Mouse (Mus musculus) lung, postnatal 4 days (tissue): ENCODE data around the gene Tomm20l.

Experiments used
- DNase-seq, 2 experiments: peaks; one replicate each; pipeline ENCODE4 v3.0.0; 2021

The Tomm20l gene

DNA sequence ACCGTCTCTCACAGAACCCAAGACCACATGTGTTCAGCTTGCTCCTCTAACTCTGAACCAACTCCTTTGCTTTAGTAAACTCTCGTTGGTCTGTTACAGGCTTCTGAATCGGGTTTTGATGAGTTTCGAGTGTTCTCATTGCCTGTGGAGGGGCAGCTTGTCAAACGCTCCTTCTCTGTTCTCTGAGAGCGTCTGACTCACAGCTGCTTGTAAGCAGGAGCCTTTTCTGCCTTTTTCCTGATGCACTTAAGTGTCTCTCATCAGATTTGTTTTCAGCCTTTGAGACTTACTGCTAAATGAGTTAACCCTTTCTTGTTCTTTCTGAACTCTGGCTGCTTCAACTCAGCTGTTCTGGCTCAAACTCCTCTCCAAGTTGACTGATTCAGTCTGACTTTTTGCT, 46.7 kb downstream of the Tomm20l start:
- DNase-seq, result no peak

GRCm38 (mm10) chr12:71164410-71164809, 53.2 kb downstream of the Tomm20l start:
- no peak for DNase-seq

DNA sequence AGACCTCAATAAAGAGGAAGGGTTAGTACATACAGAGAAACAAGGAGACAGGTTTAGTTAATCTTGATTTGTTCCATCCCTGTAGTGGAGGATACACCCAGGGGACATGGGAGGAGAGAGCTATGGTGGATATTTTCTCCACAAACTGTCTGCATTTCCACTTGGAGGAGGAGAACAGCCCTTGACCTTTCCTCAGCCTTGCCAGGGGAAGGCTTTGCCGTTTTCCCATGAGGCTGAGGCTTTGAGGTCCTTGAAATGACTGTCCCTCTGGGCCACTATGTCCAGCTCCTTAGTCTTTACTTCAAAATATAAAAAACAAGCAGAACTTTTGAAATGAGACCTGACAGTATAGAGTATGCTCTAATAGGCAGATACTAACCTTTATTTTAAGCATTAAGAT, 58.7 kb downstream of the Tomm20l start:
- DNase-seq, result no peak
